Mouse (Mus musculus) urinary bladder, adult 2 months (tissue): ENCODE measurements around the gene Mag. TPM values are rescaled to one million over a fixed set of nuclear protein-coding genes. Genes with fewer than 3 reads are reported as not detected.
"Not testable (repeated sequence)": the region's sequence is repeated elsewhere in the genome, so short reads cannot be mapped to it uniquely, and the experiment has no call there.

Experiments used
- DNase-seq: peaks from one replicate; pipeline ENCODE4 v3.0.0; 2022; ENCODE audit warnings: low spot score
- polyA plus RNA-seq: library from polyadenylated mRNA; depleted of rRNA; stranded (reverse); fragments of >200 nt; gene quantifications from 2 replicates; pipeline ENCODE4 v1.2.3, GENCODE M21; 2012

Mag gene
- polyA plus RNA-seq, 1 experiment, result 0.81 TPM

- not testable (repeated sequence) for DNase-seq
Measured at GRCm38 (mm10) chr7:30940070-30940469, 25.4 kb upstream of the Mag start.

- DNase-seq, result not testable (repeated sequence)
Measured at GRCm38 (mm10) chr7:30935422-30936099, 20.9 kb upstream of the Mag start.

- not testable (repeated sequence) for DNase-seq
Measured at GRCm38 (mm10) chr7:30924581-30924980, 9.9 kb upstream of the Mag start, which contains the start of gene Hamp2. Gene Hamp2, minus strand, starts transcription at chr7:30924681.

GRCm38 (mm10) chr7:30924071-30924470 is 9.4 kb upstream of the Mag start:
- no peak for DNase-seq

GRCm38 (mm10) chr7:30922490-30922889 is 7.8 kb upstream of the Mag start:
- not testable (repeated sequence) for DNase-seq

GRCm38 (mm10) chr7:30920217-30920616 is 5.5 kb upstream of the Mag start:
- DNase-seq, result no peak

- no peak for DNase-seq
Measured at GRCm38 (mm10) chr7:30917219-30917618, 2.5 kb upstream of the Mag start.

GRCm38 (mm10) chr7:30916713-30917112 is 2.0 kb upstream of the Mag start:
- no peak for DNase-seq

- no peak for DNase-seq
Measured at GRCm38 (mm10) chr7:30909773-30910172, 4.9 kb downstream of the Mag start.

- DNase-seq, result no peak
Measured at GRCm38 (mm10) chr7:30908992-30909431, 5.7 kb downstream of the Mag start.

- no peak for DNase-seq
Measured at GRCm38 (mm10) chr7:30908277-30908991, 6.2 kb downstream of the Mag start.

- no peak for DNase-seq
Measured at GRCm38 (mm10) chr7:30904042-30904441, 10.6 kb downstream of the Mag start.

GRCm38 (mm10) chr7:30895217-30895616 is 19.5 kb downstream of the Mag start:
- no peak for DNase-seq

GRCm38 (mm10) chr7:30892515-30892914 is 22.2 kb downstream of the Mag start:
- no peak for DNase-seq

GRCm38 (mm10) chr7:30891746-30892145 is 22.9 kb downstream of the Mag start:
- DNase-seq, result no peak

GRCm38 (mm10) chr7:30890681-30891080 is 24.0 kb downstream of the Mag start:
- DNase-seq, result no peak

- no peak for DNase-seq
Measured at GRCm38 (mm10) chr7:30888786-30889185, 25.9 kb downstream of the Mag start.

GRCm38 (mm10) chr7:30887568-30888188 is 27.0 kb downstream of the Mag start:
- no peak for DNase-seq

- DNase-seq, result no peak
Measured at GRCm38 (mm10) chr7:30886852-30887251, 27.8 kb downstream of the Mag start.

GRCm38 (mm10) chr7:30884047-30884446 is 30.6 kb downstream of the Mag start:
- DNase-seq, result no peak

GRCm38 (mm10) chr7:30881367-30881766 is 33.3 kb downstream of the Mag start:
- no peak for DNase-seq

GRCm38 (mm10) chr7:30880176-30880575 is 34.5 kb downstream of the Mag start, which contains the start of gene Cd22:
Gene Cd22, minus strand, starts transcription at chr7:30880342.
- no peak for DNase-seq

- no peak for DNase-seq
Measured at GRCm38 (mm10) chr7:30878950-30879349, 35.7 kb downstream of the Mag start.
